11 mouse cellular contexts compared by ENCODE assay signal in the genomic region with DNA sequence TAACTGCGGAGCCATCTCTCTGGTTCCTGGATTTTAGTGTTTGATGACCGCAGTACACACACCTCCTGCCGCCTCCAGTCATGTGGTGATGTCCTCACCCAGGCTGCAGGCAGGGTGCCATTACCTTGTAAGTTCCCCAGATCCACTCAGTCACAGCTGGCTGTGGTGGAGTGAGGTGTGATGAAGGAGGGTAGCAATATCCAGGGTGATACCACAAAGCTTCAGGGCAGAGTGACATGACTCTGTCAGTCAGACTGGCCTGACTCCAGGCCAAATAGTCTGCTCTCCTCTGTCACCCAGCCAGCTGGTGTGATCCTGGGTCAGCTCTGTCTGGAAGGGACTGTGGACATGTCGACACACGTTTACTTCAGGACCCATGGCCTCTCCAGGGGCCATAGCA.
DNase-seq lines count a peak whose midpoint lies in the region; ATAC-seq and TF ChIP-seq lines count a peak whose summit lies in the region.
"Had no signal": no experiment of that assay in that cellular context is flagged by ENCODE, and none has a peak within 500 bp of the region (broad histone marks: within the 10 kb centered on the region; RNA-seq: fewer than 3 reads in every experiment).

No protein-coding gene starts in this region.

- no peak overlapping the region for H3K4me3 ChIP-seq in heart, postnatal 0 days (ENCODE audit: low read depth, low read length)
- no peak overlapping the region for H3K4me3 ChIP-seq in intestine, embryonic 16.5 days (ENCODE audit: low read length)
- H3K4me3 ChIP-seq: hindbrain, embryonic 15.5 days; liver, embryonic 13.5 days had no signal

- peak; percentile 73 for ATAC-seq in heart, postnatal 0 days (ENCODE audit: insufficient read depth, low read depth)
- ATAC-seq in intestine, embryonic 16.5 days = no peak
- ATAC-seq: CD4-positive, CD25-positive, alpha-beta regulatory T cell, adult 4 months had no signal

- peak; percentile 44 for DNase-seq in gastrocnemius, postnatal 14 days
- no peak for DNase-seq in gastrocnemius, postnatal 10 days
- DNase-seq in lung, postnatal 10 days = peak; percentile 57
- no peak for DNase-seq in lung, adult 18-20 months
- DNase-seq in heart, postnatal 0 days (ENCODE audit: low spot score) = no peak
- DNase-seq in thymus, postnatal 36 days = no peak
- no peak for DNase-seq in testis, postnatal 10 days (ENCODE audit: low spot score)
- DNase-seq: liver, embryonic 13.5 days had no signal

- no peak overlapping the region for H3K4me2 ChIP-seq in heart, postnatal 0 days (ENCODE audit: low read depth, low read length)
- H3K4me2 ChIP-seq in intestine, embryonic 16.5 days (ENCODE audit: low read depth, low read length) = no peak overlapping the region
- H3K4me2 ChIP-seq: hindbrain, embryonic 15.5 days; liver, embryonic 13.5 days had no signal

- H3K4me1 ChIP-seq in heart, postnatal 0 days (ENCODE audit: control insufficient read depth, insufficient read depth) = peaks cover 23% of the 10 kb centered on the region
- H3K4me1 ChIP-seq in intestine, embryonic 16.5 days (ENCODE audit: control insufficient read depth, insufficient read depth, low read length) = peaks cover 13% of the 10 kb centered on the region

- H3K27me3 ChIP-seq in heart, postnatal 0 days (ENCODE audit: control insufficient read depth, insufficient read depth, low read length) = no peaks in the 10 kb centered on the region
- H3K27me3 ChIP-seq in intestine, embryonic 16.5 days (replicated peaks; ENCODE audit: control insufficient read depth, insufficient read depth, low read length) = no peaks in the 10 kb centered on the region
- H3K27me3 ChIP-seq: hindbrain, embryonic 15.5 days; liver, embryonic 13.5 days had no signal

- no peaks in the 10 kb centered on the region for H3K9me3 ChIP-seq in heart, postnatal 0 days (replicated peaks; ENCODE audit: control insufficient read depth, low read length)
- no peaks in the 10 kb centered on the region for H3K9me3 ChIP-seq in intestine, embryonic 16.5 days (ENCODE audit: control insufficient read depth, low read length)
- H3K9me3 ChIP-seq: hindbrain, embryonic 15.5 days; liver, embryonic 13.5 days had no signal

- no peak overlapping the region for H3K9ac ChIP-seq in heart, postnatal 0 days (replicated peaks; ENCODE audit: low read depth, low read length)
- no peak overlapping the region for H3K9ac ChIP-seq in intestine, embryonic 16.5 days (ENCODE audit: low read depth, low read length)
- H3K9ac ChIP-seq: hindbrain, embryonic 15.5 days; liver, embryonic 13.5 days had no signal

- H3K36me3 ChIP-seq in heart, postnatal 0 days (replicated peaks; ENCODE audit: control insufficient read depth, insufficient read depth, low read length) = no peaks in the 10 kb centered on the region
- no peaks in the 10 kb centered on the region for H3K36me3 ChIP-seq in intestine, embryonic 16.5 days (ENCODE audit: control insufficient read depth, insufficient read depth, low read length)
- H3K36me3 ChIP-seq: hindbrain, embryonic 15.5 days; liver, embryonic 13.5 days had no signal

- intact Hi-C loops in gastrocnemius, postnatal 14 days (cut with DNase I; ENCODE audit: low total_unique reads) = no loop called here

- peak; percentile 8; the same call in 1 of the 2 replicates for TF ChIP-seq EP300 in heart, postnatal 0 days (IDR thresholded peaks at IDR 0.05; ENCODE audit: low read depth)

- TF ChIP-seq CTCF in heart, postnatal 0 days (IDR thresholded peaks at IDR 0.05; ENCODE audit: low read depth) = no peak

- peak overlapping the region; percentile 49 for H3K27ac ChIP-seq in heart, postnatal 0 days (ENCODE audit: low read depth)
- H3K27ac ChIP-seq in intestine, embryonic 16.5 days (ENCODE audit: low read length) = no peak overlapping the region
- H3K27ac ChIP-seq: hindbrain, embryonic 15.5 days; liver, embryonic 13.5 days had no signal

- WGBS in heart, postnatal 0 days = 37% methylated on average over 5 of the region's 5 CpGs
- 76% methylated on average over 5 of the region's 5 CpGs for WGBS in intestine, embryonic 16.5 days

Comparison
In these comparisons a context has a peak if more than half of its experiments do, and no peak if none do; other contexts are left out.
1. DNase-seq: peak in gastrocnemius, postnatal 14 days (single experiment) and lung, postnatal 10 days (single experiment); none in gastrocnemius, postnatal 10 days (single experiment), lung, adult 18-20 months (0 of 2), heart, postnatal 0 days (single experiment), thymus, postnatal 36 days (0 of 2) and testis, postnatal 10 days (single experiment).